Mouse (Mus musculus) embryonic stem cell, embryonic (primary cell): ENCODE results near the gene Enpp5.

Experiments used
- CTCF ChIA-PET, 4 experiments: fragments of 300-600 bp in 2 of 4; fragments of 350-600 bp in 2 of 4; sonication (Branson Sonifier 250); formaldehyde crosslinking; loops; one replicate each; lab custom pipeline; 2022; ENCODE audit warnings: inconsistent platforms in 2 of 4; lab: Charles Lee
- POLR2A ChIA-PET, 4 experiments: fragments of 300-600 bp in 2 of 4; fragments of 350-600 bp in 2 of 4; sonication (Branson Sonifier 250); formaldehyde crosslinking; loops; one replicate each; lab custom pipeline; 2022; ENCODE audit warnings: antibody characterized with exemption in 4 of 4, inconsistent platforms in 1 of 4; lab: Charles Lee

Enpp5 gene

GRCm38 (mm10) chr17:44130429-44130828 is 51.8 kb downstream of the Enpp5 start:
- CTCF ChIA-PET, result interaction anchor here in 3 of 4 experiments (0.6 to 1.6 kb wide), 8 partner anchors 45 to 1253 kb away, joined by 3 to 5 read pairs (median 3); partner anchors contain the start of gene Enpp5 (in 1 of the 3)

GRCm38 (mm10) chr17:44134106-44134505 is 55.5 kb downstream of the Enpp5 start:
- POLR2A ChIA-PET, result interaction anchor here in 1 of 4 experiments (0.5 kb wide), 1 partner anchor 147 kb away, joined by 4 read pairs; no protein-coding TSS in a partner anchor
- CTCF ChIA-PET, result interaction anchor here in 2 of 4 experiments (0.5 to 1.4 kb wide), 5 partner anchors 9 to 673 kb away, joined by 3 to 6 read pairs (median 3); no protein-coding TSS in a partner anchor

More at GRCm38 (mm10) chr17:44130429-44130828, 51.8 kb downstream of the Enpp5 start:
- POLR2A ChIA-PET, result interaction anchor here in 1 of 4 experiments (0.7 kb wide), 1 partner anchor 439 kb away, joined by 3 read pairs; no protein-coding TSS in a partner anchor

GRCm38 (mm10) chr17:44134545-44134944 is 55.9 kb downstream of the Enpp5 start:
- ChIA-PET CTCF (interaction anchor here in 2 of 4 experiments (0.5 to 1.1 kb wide), 4 partner anchors 8 to 674 kb away, joined by 3 to 6 read pairs (median 3); no protein-coding TSS in a partner anchor), POLR2A (interaction anchor here in 1 of 4 experiments (0.5 kb wide), 1 partner anchor 146 kb away, joined by 4 read pairs; no protein-coding TSS in a partner anchor)

GRCm38 (mm10) chr17:44136018-44136417 is 57.4 kb downstream of the Enpp5 start:
- POLR2A ChIA-PET, result no interaction called here
- CTCF ChIA-PET, result no interaction called here
